Mouse (Mus musculus) embryo, embryonic 10.5 days (tissue): ENCODE measurements at regions not wholly inside any gene's neighbourhood (a gene's known extent, or its start where the extent isn't known, plus 50 kb on each side); places are given as distances from the start of the nearest gene placed in this dataset.

Experiments used
- DNase-seq: peaks from one replicate; pipeline ENCODE4 v3.0.0-alpha.2; 2015; ENCODE audit warnings: low spot score

DNA sequence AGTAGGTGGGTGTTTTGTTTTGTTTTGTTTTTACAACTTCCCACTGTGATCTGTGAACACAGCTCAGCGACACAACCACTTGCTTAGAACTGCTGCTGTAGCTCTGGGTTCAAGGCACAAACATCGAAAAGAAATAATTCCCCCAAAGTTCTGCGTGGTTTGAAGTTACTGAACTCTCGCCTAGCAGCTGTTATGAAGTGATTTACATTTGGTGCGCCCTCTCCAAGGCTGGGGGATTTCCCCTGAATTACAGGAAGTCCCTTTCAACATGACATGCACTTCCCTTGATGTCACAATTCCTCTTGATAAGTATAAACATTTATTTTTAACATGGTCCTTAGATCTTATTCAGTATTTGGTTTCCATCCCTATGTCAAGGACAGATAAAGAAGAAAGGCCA is 336.3 kb upstream of the Adgrl2 start:
- DNase-seq, result no peak

DNA sequence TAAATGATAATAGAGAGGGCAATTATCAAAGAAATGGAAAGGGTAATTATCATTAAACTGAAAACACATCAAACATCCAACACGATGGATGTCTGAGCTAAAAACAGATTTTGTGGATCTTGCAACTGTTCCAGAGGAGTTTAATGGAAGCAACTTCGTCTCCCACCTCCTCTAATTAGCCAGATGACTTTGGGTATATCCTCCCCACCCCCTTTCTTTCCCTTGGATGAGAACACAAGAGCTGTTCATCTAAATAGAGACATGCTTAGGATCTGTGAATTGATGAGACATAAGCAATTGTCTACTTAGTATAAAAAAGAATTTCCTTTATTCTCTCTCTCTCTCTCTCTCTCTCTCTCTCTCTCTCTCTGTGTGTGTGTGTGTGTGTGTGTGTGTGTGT is 333.7 kb upstream of the Adgrl2 start:
- DNase-seq, result no peak

DNA sequence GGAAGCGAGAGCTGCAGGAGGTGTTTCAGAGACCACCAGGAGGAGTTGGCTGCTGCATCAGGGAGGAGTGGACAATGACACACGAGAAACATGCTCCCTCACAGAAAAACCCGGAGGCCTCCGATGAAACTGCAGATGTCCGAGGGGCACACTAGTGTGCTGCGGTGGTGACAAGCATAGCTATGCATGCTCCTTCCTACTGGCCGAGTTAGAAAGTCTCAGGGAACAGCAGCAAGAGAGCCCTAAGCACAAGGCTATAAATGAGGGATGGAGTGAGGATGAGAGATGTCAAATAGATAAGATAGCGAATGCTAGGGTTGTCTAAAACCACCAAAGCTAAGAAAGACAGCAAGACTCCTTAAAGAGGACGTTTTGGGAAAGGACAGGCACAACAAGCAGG is 328.4 kb upstream of the Adgrl2 start:
- DNase-seq, result no peak

DNA sequence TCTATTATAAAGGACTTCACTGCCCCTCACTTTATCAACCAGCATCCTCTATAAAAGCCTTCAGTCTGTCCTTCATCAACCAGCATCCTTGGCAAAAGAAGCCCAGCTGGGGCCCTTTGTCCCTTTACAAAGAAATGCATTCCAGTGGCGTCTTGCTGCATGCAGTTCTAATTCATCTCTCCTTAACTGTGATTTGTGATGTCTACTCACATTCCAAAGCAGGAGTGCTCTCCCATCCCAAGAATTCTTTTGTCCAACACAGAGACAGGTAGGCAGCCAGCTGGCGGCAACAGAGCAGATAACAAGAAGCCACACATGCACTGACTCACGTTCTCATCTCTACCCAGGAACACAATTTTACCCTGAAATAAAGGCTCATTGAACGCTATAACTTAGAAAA is 323.9 kb upstream of the Adgrl2 start:
- no peak for DNase-seq

DNA sequence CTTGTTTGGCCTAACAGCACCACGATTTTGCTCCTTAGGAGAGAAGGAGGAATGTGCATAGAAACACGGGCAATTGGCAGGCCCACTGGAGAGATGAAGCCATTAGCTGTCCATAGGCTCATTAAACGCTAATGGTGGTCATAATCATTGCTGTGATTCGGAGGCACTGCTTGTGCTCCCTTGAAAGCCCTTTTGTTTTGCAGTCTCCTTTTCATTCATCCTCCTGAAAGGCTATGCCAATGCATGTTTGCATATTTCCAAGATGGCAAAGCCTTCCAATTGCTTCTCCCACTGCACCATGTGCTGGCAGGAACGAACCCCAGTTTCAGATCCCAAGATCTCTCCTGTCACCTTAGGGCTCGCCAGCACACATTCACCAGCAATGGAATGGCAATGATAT is 322.9 kb upstream of the Adgrl2 start:
- DNase-seq, result no peak

DNA sequence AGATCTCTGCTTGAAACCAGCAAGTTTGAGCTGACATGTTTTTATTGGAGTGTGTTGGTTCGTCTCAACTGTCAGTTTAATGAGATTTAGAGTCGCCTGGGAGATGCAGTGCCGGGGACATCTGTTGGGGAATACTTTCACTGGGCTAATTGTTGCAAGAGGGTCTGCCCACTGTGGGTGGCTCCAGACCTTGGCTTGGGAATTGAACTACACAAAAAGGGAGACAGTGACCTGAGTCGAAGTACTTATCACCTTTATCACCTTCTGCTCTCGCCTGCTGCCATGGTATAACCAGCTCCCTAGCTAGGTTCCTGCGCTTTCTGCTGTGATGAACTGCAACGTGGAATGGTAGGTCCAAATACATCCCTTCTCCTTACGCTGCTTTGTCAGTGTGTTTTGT is 321.2 kb upstream of the Adgrl2 start:
- no peak for DNase-seq

DNA sequence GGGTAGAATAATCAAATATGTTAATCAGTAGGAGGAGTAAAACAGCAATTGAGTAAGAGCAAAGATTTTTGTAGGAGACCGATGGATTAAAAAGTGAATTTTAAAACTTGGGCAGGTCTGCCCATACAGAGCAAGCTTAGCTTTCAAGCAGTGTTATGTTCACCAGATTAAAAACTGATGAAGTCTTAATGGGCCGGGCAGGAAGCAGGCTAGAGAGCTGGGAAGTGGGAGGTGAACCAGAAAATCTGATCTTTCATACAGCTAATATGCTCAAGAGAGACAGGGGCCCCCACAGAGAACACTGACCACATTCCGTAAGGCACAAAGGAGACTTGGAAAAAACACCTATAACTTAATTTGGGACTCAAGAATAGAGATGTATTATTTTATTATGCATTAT is 316.4 kb upstream of the Adgrl2 start:
- DNase-seq, result peak; percentile 42

DNA sequence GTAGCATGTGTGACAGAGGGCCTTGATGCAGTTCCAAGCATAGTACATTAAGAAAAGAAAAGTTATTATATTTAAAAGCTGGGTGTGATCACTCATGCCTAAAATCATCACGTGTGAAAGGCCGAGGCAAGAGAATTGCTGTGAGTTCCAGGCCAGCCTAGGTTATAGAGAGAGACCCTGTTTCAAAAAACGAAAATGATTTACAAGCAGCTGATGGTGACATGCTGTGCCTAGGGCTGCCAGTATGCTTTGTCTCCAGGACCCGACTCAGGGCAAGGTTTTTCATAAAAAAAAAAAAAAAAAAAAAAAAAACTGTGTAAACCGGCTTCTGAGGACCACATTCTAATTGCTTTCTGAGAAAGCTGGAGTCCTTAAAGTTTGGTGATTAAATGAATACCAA is 315.9 kb upstream of the Adgrl2 start:
- no peak for DNase-seq

DNA sequence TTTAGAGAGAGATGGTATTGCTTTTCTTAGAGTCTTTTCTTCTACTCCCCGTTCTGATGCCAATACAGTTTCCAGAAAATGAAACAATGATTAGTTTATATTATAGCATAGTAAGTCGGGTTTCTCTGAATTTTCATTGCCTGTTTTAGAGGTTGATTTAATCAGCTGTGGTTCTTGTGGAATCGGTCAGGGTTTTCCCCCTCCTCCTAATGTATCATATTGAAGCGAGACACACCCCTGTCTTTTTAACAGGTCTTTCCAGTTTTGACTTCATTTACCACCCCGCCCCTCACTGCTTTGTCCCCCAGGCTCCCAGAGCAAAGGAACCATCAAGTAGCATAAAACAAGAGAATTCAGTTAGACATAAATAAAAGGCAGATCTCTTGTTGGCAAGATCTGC is 315.1 kb upstream of the Adgrl2 start:
- no peak for DNase-seq

DNA sequence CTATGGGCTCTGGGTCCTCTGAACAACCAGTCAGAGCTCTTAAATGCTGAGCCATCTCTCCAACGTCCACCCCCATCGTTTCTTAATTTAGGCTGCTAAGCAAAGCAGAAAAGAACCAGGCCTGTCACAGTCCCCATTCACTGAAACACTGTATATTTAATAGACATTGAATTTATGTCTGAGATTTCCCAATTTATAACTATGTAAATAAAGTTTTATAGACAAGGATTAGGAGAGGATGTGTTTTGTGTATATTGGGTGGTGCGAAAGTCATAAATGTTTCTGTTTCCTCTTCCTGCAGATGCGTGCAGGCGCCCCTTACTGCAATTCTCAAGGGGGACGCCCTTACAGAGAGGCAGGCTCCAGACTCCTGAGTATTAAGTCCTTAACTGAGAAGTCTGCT is 314.7 kb upstream of the Adgrl2 start:
- DNase-seq, result no peak

DNA sequence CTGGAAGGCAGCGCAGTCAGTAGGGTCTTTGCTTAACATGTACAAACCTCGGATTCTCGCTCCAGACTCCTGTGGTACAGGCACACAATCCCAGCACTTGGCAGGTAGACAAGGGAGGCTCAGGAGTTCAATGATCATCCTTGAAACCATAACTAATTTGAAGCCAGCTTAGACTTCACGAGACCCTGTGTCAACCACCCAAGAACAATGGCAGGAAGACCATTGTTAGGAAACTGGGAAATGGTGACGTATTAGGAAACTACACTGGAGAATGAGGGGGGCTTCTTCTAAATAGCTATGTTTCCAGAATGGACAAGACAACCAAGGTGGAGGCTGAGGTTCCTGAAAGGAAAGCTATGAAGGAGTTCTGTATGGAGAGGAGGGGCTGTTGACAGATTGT is 313.1 kb upstream of the Adgrl2 start:
- no peak for DNase-seq

DNA sequence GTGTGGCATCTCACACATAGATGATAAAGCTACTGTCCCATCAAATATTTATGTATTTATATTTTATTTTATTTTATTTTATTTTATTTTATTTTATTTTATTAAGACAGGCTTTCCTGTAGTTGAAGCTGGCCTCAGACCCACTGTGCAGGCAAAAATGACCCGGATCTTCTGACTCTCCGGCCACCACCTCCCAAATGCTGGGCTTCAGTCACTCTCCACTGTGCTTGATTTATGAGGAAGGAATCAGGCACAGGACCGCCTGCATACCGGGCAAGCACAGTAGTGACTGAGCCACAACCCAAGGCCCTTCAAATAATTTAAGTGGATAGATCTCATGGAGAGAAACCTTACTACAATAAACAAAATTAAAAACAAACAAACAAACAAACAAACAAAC is 309.6 kb upstream of the Adgrl2 start:
- DNase-seq, result no peak

DNA sequence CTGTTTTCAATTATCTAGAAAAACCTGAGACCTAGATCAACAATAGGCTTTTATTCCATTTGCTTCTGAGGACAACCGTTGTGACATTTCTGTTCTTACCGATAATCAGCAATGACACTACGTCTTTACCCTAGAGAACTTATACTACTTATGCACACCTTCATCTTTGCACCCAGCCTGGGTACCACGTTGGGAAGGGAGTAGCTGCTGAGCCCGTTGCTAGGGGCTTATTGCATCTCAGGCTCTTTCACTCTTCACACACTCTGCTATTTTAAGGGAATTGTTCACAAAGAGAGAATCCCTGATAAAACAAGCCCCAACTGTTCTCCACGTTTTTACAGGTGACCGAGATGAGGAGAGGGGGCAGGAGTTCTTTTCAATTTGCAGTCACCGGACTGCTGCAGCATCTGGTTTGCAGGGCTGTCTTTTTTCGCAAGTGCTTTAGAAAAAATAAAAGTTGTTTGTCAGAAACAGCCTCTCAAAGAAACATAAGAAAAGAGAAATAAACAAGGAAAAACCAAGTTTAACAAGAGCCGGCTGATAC is 306.1 kb upstream of the Adgrl2 start:
- no peak for DNase-seq

DNA sequence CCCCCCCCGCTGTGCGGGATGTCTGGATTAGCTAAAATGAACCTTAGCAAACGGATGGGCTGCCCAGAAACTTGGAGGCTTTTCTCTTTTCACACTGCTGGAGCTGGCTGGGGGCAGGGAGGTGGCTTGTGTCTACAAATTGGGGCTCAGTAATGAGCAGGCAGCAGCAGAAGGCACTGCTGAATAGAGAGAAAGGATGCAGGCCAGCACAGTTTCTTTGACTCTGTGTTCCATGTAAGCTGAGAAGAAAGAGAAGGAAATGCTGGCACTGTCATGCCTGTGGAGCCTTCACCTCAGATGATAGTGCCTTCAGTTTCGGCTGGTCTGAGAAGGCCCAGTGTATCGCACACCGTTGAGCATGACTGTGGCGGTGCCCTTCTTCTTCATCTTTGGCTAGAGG is 305.6 kb upstream of the Adgrl2 start:
- peak; percentile 63 for DNase-seq

DNA sequence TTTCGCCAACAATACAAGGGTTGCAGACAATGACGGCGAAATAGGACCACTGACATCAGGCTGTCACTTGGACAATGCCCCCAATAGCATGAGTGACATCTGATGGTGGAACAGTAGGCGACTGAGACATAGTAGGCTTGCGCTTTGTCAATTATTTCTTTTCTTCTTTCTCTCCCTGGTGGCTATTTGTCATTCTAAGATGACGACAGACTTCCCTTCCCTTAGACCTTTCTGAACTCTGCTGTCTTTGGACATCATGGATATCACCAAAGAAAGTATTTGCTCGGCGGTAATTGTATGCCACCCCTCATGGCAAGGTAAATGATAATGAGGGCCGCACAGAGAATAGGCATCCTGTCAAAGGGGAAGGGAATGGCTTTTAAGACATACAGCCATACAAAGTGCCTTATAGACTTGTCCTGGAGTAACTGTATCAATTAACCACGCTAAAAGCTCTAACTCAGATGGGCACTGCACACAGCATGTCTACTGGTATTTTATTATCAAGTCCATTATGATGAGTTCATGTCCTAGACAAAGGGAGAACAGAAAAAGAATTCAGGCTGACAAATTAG is 305.0 kb upstream of the Adgrl2 start:
- peak; percentile 60 for DNase-seq

DNA sequence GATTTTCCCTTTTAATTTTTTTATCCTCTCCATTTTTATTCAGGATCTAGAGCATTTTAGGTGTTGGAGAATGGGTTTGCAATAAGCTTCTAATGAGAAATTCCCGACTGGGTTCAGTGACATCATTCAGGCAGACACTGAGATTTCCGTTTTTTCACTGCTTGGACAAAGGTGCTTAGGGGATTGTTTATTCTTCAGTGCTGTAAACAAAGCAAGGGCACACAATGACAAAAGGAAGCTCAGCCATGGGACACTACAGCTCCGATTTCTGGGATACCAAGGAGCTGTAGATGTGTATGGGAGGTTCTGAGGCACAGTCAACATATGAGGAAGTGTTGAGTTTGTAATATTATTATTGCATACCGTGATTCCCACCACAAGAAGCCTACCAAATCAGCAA is 304.1 kb upstream of the Adgrl2 start:
- no peak for DNase-seq

DNA sequence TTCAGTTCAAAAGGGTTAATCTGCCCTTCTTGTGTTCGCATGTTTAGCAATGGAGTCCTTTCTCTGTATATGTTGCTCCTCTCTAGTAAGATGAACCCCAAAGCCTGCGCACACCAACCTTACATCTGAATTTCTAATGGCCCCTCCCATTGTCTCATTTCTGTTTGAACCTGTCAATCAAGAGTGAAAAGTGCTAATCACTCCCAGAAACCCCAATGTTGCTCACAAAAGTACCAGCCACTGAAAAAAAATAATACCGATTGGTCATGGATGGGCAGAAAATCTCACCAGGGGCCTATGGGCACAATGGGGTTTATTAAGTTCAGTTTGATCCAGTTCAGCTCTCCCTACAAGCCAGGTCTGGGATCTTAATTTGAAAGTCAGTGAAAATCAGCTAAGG is 302.1 kb upstream of the Adgrl2 start:
- DNase-seq, result peak; percentile 57

DNA sequence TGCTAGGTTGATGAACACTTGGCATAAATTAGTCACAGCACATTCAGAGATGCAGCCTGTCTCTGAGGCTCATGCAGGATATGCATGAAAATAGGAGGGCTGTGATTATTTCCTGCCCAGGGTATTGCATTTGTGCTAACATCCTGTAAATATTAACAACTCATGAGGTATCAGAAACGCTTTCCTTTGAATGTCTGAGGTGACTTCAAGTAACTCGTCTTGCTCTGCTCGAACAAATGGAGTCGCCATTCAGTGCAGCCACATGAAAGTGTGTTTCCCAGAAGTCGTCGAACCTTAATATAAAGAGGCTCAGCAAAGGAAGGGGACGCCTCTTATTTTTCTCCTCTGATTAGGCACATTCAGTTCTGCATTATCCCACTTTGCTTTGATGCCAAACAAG is 301.1 kb upstream of the Adgrl2 start:
- DNase-seq, result no peak

DNA sequence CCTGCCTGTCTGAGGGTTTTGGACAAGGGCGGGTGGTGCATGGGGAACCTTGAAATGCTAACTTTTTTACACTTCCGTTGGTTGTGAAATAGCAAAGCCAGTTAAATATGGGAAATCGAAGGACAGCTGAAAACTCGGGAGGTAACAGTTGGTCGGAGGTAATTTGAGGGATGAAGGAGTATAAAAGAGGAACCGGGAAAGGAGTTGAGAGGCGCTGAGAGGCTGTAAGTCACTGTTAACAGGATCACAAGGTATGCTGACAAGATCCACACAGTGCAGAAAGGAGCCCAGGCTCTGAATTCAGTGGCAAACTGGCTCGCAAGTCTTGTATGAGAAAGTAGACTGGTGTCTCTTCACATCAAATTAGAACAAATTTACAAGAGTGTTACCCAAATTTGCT is 299.9 kb upstream of the Adgrl2 start:
- no peak for DNase-seq

DNA sequence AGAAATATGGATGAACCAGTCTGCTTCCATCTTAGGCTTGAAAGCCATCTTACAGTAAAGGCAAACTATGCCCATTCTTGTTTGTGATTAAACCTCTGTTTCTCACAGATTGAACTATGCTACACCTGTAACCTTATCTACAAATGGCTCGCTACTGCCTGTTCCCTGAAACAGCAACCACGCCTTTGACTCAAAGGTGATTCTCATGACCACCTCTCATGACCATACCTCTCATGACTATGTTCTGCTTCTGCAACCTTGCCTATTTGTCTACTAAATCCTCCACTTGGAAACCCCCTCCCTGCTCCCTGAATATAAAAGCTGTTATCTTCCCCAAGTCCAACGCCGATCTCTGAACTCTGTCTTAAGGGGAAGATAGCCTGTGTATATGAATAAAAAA is 296.7 kb upstream of the Adgrl2 start:
- no peak for DNase-seq

DNA sequence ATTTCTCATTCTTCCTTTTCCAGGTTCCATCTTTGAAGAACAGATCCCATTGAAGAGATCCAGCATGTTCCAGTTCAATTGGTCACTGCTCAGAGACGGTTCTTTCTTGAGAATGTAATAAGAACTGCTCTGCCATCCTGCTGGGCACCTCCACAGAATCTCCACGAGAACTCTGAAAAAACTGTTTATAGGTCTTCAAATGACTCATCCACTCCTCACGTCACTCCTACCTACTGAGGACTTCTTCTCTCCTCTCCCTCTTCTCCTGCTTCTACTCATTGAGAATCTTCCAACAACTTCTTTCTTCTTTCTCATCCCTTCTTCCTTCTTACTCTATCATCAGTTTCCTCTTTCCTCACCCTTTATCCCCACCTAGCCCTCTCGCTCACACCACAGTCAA is 294.6 kb upstream of the Adgrl2 start:
- no peak for DNase-seq

DNA sequence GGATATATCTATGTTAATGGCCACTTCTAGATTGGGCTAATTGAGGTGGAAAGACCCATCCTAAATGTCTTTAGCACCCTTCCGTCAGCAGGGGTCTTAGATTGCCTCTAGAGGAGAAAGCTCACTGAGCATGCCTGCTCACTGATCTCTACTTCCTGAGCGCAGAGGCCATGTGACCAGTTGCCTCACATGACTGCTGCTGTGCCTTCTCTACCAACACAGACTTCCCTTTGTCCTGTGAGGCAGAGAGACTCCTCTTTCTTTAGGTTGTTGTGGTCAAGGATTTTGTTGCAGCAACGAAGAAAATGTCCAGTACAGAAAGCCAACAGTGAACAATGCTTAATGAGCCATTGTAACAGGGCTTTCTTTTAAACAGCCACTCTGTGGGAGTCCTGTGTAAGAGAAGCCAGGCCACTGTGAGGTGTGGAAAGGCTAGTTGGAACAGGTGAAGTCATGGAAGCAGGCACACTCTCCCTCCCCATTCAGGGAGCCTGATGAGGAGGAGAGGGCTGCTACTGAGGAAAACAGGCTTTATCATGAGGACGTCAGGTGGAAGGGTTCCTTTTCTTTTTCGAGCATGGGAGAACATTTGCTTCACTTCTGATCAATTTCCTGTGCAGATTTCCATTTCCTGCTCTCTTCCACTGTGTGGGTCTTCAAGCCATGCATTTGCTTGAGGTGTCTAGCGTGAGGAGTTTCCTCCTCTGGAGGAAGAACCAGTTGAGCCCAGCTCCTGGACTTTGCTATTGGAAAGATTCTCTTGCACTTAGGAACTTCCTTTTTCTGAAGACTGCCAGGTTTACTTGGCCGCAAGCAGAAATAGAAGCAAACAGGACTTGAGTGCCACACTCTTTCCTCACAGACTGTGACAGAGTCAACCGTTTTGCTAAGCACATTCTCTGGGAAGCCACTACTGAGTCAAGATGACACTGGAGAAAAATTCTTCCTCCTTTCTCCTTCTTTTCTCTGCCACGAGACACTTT is 290.7 kb upstream of the Adgrl2 start:
- no peak for DNase-seq

DNA sequence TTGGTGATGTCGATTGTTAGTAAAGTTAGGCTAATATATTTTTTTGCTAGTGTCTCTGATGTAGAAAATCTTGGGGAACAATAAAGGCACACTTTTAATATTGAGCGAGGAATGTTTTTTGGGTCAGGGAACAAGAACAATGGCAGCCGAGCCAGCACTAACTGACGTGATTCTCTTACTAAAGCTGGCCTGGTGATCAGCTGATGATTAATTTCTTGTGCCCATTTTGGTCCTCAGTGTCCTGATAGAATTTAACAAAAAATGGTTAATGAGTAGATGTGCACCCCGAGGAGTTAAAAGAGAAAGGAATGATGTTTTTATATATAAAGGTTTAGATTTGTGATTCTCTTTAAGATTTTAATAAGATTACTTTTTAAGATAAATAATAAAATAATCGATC is 289.0 kb upstream of the Adgrl2 start:
- DNase-seq, result no peak

DNA sequence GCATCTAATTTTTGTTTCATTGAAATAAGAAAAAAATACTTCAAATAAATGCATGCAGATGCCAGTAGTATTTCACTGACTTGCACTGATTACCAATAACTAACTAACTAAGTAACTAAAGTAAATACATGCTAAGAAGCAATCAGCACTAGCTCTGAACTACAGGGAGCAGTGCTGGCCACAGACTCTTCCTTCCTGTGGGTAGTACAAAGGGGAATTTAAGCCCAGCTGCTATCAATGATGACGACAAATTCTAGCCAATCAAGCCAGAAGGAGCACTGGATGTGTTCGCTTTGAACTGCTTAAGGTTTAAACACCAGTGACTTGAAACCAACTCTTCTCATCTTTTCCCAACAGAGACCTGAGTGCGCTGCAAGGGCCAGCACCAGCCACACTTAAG is 287.5 kb upstream of the Adgrl2 start:
- no peak for DNase-seq
